Mouse (Mus musculus): Measurements from ENCODE around the gene Ick. TPM values are rescaled to one million over a fixed set of nuclear protein-coding genes. Genes with fewer than 3 reads are reported as not detected.
A peak's percentile ranks its signal among the peaks of the same experiment; 100 is the strongest.

The Ick gene
- polyA plus RNA-seq, 1 experiment from 2014 or later, result 39.8 TPM

GRCm38 (mm10) chr9:78106821-78107220, 2.2 kb upstream of the Ick start:
- peaks cover 17% of the 10 kb centered on the region for H3K4me1 ChIP-seq
- no peak overlapping the region for H3K4me3 ChIP-seq
- H3K9me3 ChIP-seq, result no peaks in the 10 kb centered on the region
- 0 out of 2 replicates have a peak, but pooled peaks cover 4% of the 10 kb centered on the region for H3K36me3 ChIP-seq
- H3K27me3 ChIP-seq, result no peaks in the 10 kb centered on the region
- WGBS, result 74% methylated on average over 4 of the region's 4 CpGs
- no peak for ATAC-seq (replicated peaks)
- H3K9ac ChIP-seq (replicated peaks), result no peak overlapping the region
- H3K27ac ChIP-seq (replicated peaks), result no peak overlapping the region
- no peak overlapping the region for H3K4me2 ChIP-seq (replicated peaks)

- H3K27ac ChIP-seq (replicated peaks), result 0 out of 2 replicates have a peak overlapping the region, but pooled peaks have one; percentile 95
- peak overlapping the region; percentile 61 for H3K4me3 ChIP-seq
- H3K36me3 ChIP-seq, result 0 out of 2 replicates have a peak, but pooled peaks cover 4% of the 10 kb centered on the region
- peak overlapping the region; percentile 91 for H3K9ac ChIP-seq (replicated peaks)
- WGBS, result 14% methylated on average over 6 of the region's 6 CpGs
- no peaks in the 10 kb centered on the region for H3K27me3 ChIP-seq
- H3K4me2 ChIP-seq (replicated peaks), result peak overlapping the region; percentile 92
- no peaks in the 10 kb centered on the region for H3K9me3 ChIP-seq
- peaks cover 17% of the 10 kb centered on the region for H3K4me1 ChIP-seq
- ATAC-seq (replicated peaks), result peak; percentile 15; the same call in 1 of the 2 replicates
These were observed 1.4 kb upstream of the Ick start for GRCm38 (mm10) chr9:78107582-78107911.

- peak overlapping the region; percentile 92 for H3K4me2 ChIP-seq (replicated peaks)
- no peaks in the 10 kb centered on the region for H3K9me3 ChIP-seq
- H3K4me1 ChIP-seq, result peaks cover 17% of the 10 kb centered on the region
- ATAC-seq (replicated peaks), result peak; percentile 84
- WGBS, result under 1% methylated on average over 88 of the region's 88 CpGs
- H3K27me3 ChIP-seq, result no peaks in the 10 kb centered on the region
- H3K4me3 ChIP-seq, result peak overlapping the region; percentile 61
- H3K9ac ChIP-seq (replicated peaks), result peak overlapping the region; percentile 91
- H3K27ac ChIP-seq (replicated peaks), result peak overlapping the region; percentile 95
- 0 out of 2 replicates have a peak, but pooled peaks cover 4% of the 10 kb centered on the region for H3K36me3 ChIP-seq
These were observed 838 bp upstream of the Ick start for GRCm38 (mm10) chr9:78107912-78108795.

- no peak for ATAC-seq (replicated peaks)
- 42% methylated on average over 5 of the region's 5 CpGs for WGBS
- no peak overlapping the region for H3K27ac ChIP-seq (replicated peaks)
These were observed 664 bp downstream of the Ick start for GRCm38 (mm10) chr9:78109656-78110055.

GRCm38 (mm10) chr9:78111456-78111855, 2.5 kb downstream of the Ick start:
- no peak for ATAC-seq (replicated peaks)
- H3K36me3 ChIP-seq, result no peaks in the 10 kb centered on the region
- no peaks in the 10 kb centered on the region for H3K9me3 ChIP-seq
- H3K27ac ChIP-seq (replicated peaks), result no peak overlapping the region
- H3K4me2 ChIP-seq (replicated peaks), result no peak overlapping the region
- no peak overlapping the region for H3K9ac ChIP-seq (replicated peaks)
- H3K27me3 ChIP-seq, result no peaks in the 10 kb centered on the region
- peaks cover 35% of the 10 kb centered on the region for H3K4me1 ChIP-seq
- no peak overlapping the region for H3K4me3 ChIP-seq
- WGBS, result 93% methylated on average over 2 of the region's 2 CpGs

More at GRCm38 (mm10) chr9:78109656-78110055, 664 bp downstream of the Ick start:
- H3K9ac ChIP-seq (replicated peaks), result no peak overlapping the region
- no peaks in the 10 kb centered on the region for H3K36me3 ChIP-seq
- H3K27me3 ChIP-seq, result no peaks in the 10 kb centered on the region
- no peaks in the 10 kb centered on the region for H3K9me3 ChIP-seq
- peak overlapping the region; percentile 61 for H3K4me3 ChIP-seq
- peak overlapping the region; percentile 92 for H3K4me2 ChIP-seq (replicated peaks)
- H3K4me1 ChIP-seq, result peaks cover 25% of the 10 kb centered on the region

- no peaks in the 10 kb centered on the region for H3K36me3 ChIP-seq
- H3K9ac ChIP-seq (replicated peaks), result peak overlapping the region; percentile 98
- peak overlapping the region; percentile 88 for H3K4me3 ChIP-seq
- H3K27me3 ChIP-seq, result no peaks in the 10 kb centered on the region
- H3K27ac ChIP-seq (replicated peaks), result peak overlapping the region; percentile 95
- peak overlapping the region; percentile 56 for H3K4me2 ChIP-seq (replicated peaks)
- H3K4me1 ChIP-seq, result peaks cover 26% of the 10 kb centered on the region
- peak; percentile 77 for ATAC-seq (replicated peaks)
- WGBS, result 1% methylated on average over 47 of the region's 47 CpGs
- H3K9me3 ChIP-seq, result no peaks in the 10 kb centered on the region
These were observed 4.0 kb downstream of the Ick start for GRCm38 (mm10) chr9:78112770-78113537.

GRCm38 (mm10) chr9:78113538-78113885, 4.5 kb downstream of the Ick start:
- no peaks in the 10 kb centered on the region for H3K27me3 ChIP-seq
- peak; percentile 42 for ATAC-seq (replicated peaks)
- under 1% methylated on average over 14 of the region's 14 CpGs for WGBS
- H3K9me3 ChIP-seq, result no peaks in the 10 kb centered on the region
- no peaks in the 10 kb centered on the region for H3K36me3 ChIP-seq
- peak overlapping the region; percentile 88 for H3K4me3 ChIP-seq
- peak overlapping the region; percentile 98 for H3K9ac ChIP-seq (replicated peaks)
- H3K4me1 ChIP-seq, result peaks cover 25% of the 10 kb centered on the region
- peak overlapping the region; percentile 56 for H3K4me2 ChIP-seq (replicated peaks)
- peak overlapping the region; percentile 95 for H3K27ac ChIP-seq (replicated peaks)

GRCm38 (mm10) chr9:78115746-78116145, 6.8 kb downstream of the Ick start:
- no peak for ATAC-seq (replicated peaks)
- no peak overlapping the region for H3K4me2 ChIP-seq (replicated peaks)

GRCm38 (mm10) chr9:78117690-78118089, 8.7 kb downstream of the Ick start:
- 90% methylated on average over 2 of the region's 2 CpGs for WGBS
- Histone ChIP-seq H3K36me3 (0 out of 2 replicates have a peak, but pooled peaks cover 3% of the 10 kb centered on the region), H3K27ac (replicated peaks) (no peak overlapping the region), H3K9ac (replicated peaks) (no peak overlapping the region), H3K9me3 (no peaks in the 10 kb centered on the region), H3K4me2 (replicated peaks) (no peak overlapping the region), H3K4me3 (no peak overlapping the region), H3K27me3 (no peaks in the 10 kb centered on the region), H3K4me1 (peaks cover 18% of the 10 kb centered on the region)
- ATAC-seq (replicated peaks), result no peak

More at GRCm38 (mm10) chr9:78115746-78116145, 6.8 kb downstream of the Ick start:
- Histone ChIP-seq H3K9ac (replicated peaks) (no peak overlapping the region), H3K27ac (replicated peaks) (no peak overlapping the region), H3K4me1 (peaks cover 18% of the 10 kb centered on the region), H3K9me3 (no peaks in the 10 kb centered on the region), H3K4me3 (no peak overlapping the region), H3K36me3 (0 out of 2 replicates have a peak, but pooled peaks cover 3% of the 10 kb centered on the region), H3K27me3 (no peaks in the 10 kb centered on the region)
- 90% methylated on average over 9 of the region's 9 CpGs for WGBS

- 92% methylated on average over 8 of the region's 8 CpGs for WGBS
These were observed 12.4 kb downstream of the Ick start for GRCm38 (mm10) chr9:78121358-78121757.

GRCm38 (mm10) chr9:78121985-78122384, 13.0 kb downstream of the Ick start:
- ATAC-seq (replicated peaks), result no peak
- no peak overlapping the region for H3K9ac ChIP-seq (replicated peaks)
- peaks cover 14% of the 10 kb centered on the region for H3K4me1 ChIP-seq
- H3K36me3 ChIP-seq, result peaks cover 3% of the 10 kb centered on the region; the same call in 1 of the 2 replicates
- H3K27me3 ChIP-seq, result no peaks in the 10 kb centered on the region
- no peak overlapping the region for H3K27ac ChIP-seq (replicated peaks)
- WGBS, result 81% methylated on average over 6 of the region's 6 CpGs
- H3K4me3 ChIP-seq, result no peak overlapping the region
- H3K9me3 ChIP-seq, result no peaks in the 10 kb centered on the region
- no peak overlapping the region for H3K4me2 ChIP-seq (replicated peaks)

More at GRCm38 (mm10) chr9:78121358-78121757, 12.4 kb downstream of the Ick start:
- no peaks in the 10 kb centered on the region for H3K9me3 ChIP-seq
- H3K4me2 ChIP-seq (replicated peaks), result no peak overlapping the region
- no peak overlapping the region for H3K9ac ChIP-seq (replicated peaks)
- ATAC-seq (replicated peaks), result no peak
- H3K36me3 ChIP-seq, result peaks cover 3% of the 10 kb centered on the region; the same call in 1 of the 2 replicates
- H3K4me1 ChIP-seq, result peaks cover 8% of the 10 kb centered on the region
- H3K4me3 ChIP-seq, result no peak overlapping the region
- no peak overlapping the region for H3K27ac ChIP-seq (replicated peaks)
- H3K27me3 ChIP-seq, result no peaks in the 10 kb centered on the region

Measured in forebrain, embryonic 15.5 days (tissue).